Mouse (Mus musculus): Measurements from ENCODE around the gene Med4.

GRCm38 (mm10) chr14:73548051-73548450 lies 38.2 kb downstream of the Med4 start, which contains the start of gene Nudt15:
- TF ChIP-seq GATA1 (IDR thresholded peaks at IDR 0.05; ENCODE audit: borderline replicate concordance, low read length), result no peak
- no peak for TF ChIP-seq FLI1 (IDR thresholded peaks at IDR 0.05; ENCODE audit: low read length)

Measured in megakaryocyte, embryonic 14.5 days (primary cell).